9 mouse cellular contexts compared by ENCODE assay signal in genomic region chr4:129082379-129083115, GRCm38 (mm10). TPM values are rescaled to one million over a fixed set of nuclear protein-coding genes. Genes with fewer than 3 reads are reported as not detected.
DNase-seq lines count a peak whose midpoint lies in the region; ATAC-seq lines count a peak whose summit lies in the region.
"Had no signal": no experiment of that assay in that cellular context is flagged by ENCODE, and none has a peak within 500 bp of the region (broad histone marks: within the 10 kb centered on the region; RNA-seq: fewer than 3 reads in every experiment).

No protein-coding gene starts in this region.

- H3K9ac ChIP-seq in forebrain, embryonic 14.5 days (ENCODE audit: low read length) = no peak overlapping the region

- H3K27ac ChIP-seq in forebrain, embryonic 14.5 days (ENCODE audit: low read depth, low read length) = no peak overlapping the region

- peak; percentile 87 for DNase-seq in MN1 (ENCODE audit: low spot score)
- peak; percentile 86 for DNase-seq in forebrain, embryonic 14.5 days (ENCODE audit: low spot score)
- DNase-seq in layer of hippocampus, adult 9-11 months = peak; percentile 61
- DNase-seq in lung, postnatal 25 days (ENCODE audit: low spot score) = peak; percentile 82
- peak; percentile 72 to 76 for DNase-seq in right cerebral cortex, adult 2 months (ENCODE audit: low spot score in 2 of 2)
- peak; percentile 63 to 82 for DNase-seq in urinary bladder, postnatal 36 days (ENCODE audit: low spot score in 2 of 2)

- H3K4me2 ChIP-seq in forebrain, embryonic 14.5 days (ENCODE audit: low read length) = no peak overlapping the region

- 51% methylated on average over 10 of the region's 10 CpGs for WGBS in forebrain, embryonic 14.5 days

- H3K4me1 ChIP-seq in forebrain, embryonic 14.5 days (ENCODE audit: control insufficient read depth, insufficient read depth, low read length) = no peaks in the 10 kb centered on the region

- no peaks in the 10 kb centered on the region for H3K9me3 ChIP-seq in forebrain, embryonic 14.5 days (replicated peaks; ENCODE audit: control insufficient read depth, low read length)
- H3K9me3 ChIP-seq: megakaryocyte, embryonic 14.5 days had no signal

- ATAC-seq in cerebellum, adult (ENCODE audit: insufficient number of reproducible peaks, low FRiP score, low TSS enrichment) = 0 out of 2 replicates have a peak, but pooled peaks have one; percentile 49
- ATAC-seq in forebrain, embryonic 14.5 days = peak; percentile 75
- ATAC-seq in hematopoietic stem cell, adult 5-6 weeks (replicated peaks in 1 of 2; ENCODE audit: insufficient read depth in 1 of 2, low FRiP score in 2 of 2, low TSS enrichment in 1 of 2, low read depth in 1 of 2, poor library complexity in 2 of 2, severe bottlenecking in 2 of 2) = peak; percentile 83 to 86

- H3K27me3 ChIP-seq in forebrain, embryonic 14.5 days (replicated peaks; ENCODE audit: control insufficient read depth, insufficient read depth, low read length) = no peaks in the 10 kb centered on the region

- peaks cover 55% of the 10 kb centered on the region for H3K36me3 ChIP-seq in forebrain, embryonic 14.5 days (ENCODE audit: control insufficient read depth, insufficient read depth, low read length)

- no peak overlapping the region for H3K4me3 ChIP-seq in forebrain, embryonic 14.5 days (ENCODE audit: low read depth, low read length)
- H3K4me3 ChIP-seq: megakaryocyte, embryonic 14.5 days had no signal

RNA-seq across cellular contexts. Expression of gene Tmem54, which starts 22.8 kb away (rescaled TPM):
- polyA plus RNA-seq in forebrain, embryonic 14.5 days (2014; fragmentation: Nextera tagmentation; extraction: Ambion mirVana) = not detected in 2 replicates
- not detected in 2 replicates for total RNA-seq in hematopoietic stem cell, adult 5-6 weeks (2017)

RNA-seq across cellular contexts. Expression of gene Rnf19b, which starts 24.5 kb away (rescaled TPM):
- polyA plus RNA-seq in forebrain, embryonic 14.5 days (2014; fragmentation: Nextera tagmentation; extraction: Ambion mirVana) = 20.1 and 20.5 TPM in 2 replicates
- total RNA-seq in hematopoietic stem cell, adult 5-6 weeks (2017) = 59.5 and 74.9 TPM in 2 replicates

RNA-seq across cellular contexts. Expression of gene Hpca, which starts 39.3 kb away (rescaled TPM):
- 16.8 and 23.1 TPM in 2 replicates for polyA plus RNA-seq in forebrain, embryonic 14.5 days (2014; fragmentation: Nextera tagmentation; extraction: Ambion mirVana)
- total RNA-seq in hematopoietic stem cell, adult 5-6 weeks (2017) = not detected in 2 replicates

RNA-seq across cellular contexts. Expression of gene Fndc5, which starts 54.3 kb away (rescaled TPM):
- 1.3 and 1.7 TPM in 2 replicates for polyA plus RNA-seq in forebrain, embryonic 14.5 days (2014; fragmentation: Nextera tagmentation; extraction: Ambion mirVana)
- total RNA-seq in hematopoietic stem cell, adult 5-6 weeks (2017) = 0.25 TPM in 1 of 2 replicates, not detected in the other
